Mouse (Mus musculus): ENCODE measurements around the gene Bbs12. TPM values are rescaled to one million over a fixed set of nuclear protein-coding genes. Genes with fewer than 3 reads are reported as not detected.

Gene Bbs12
- 5.8 and 6.1 TPM in 2 replicates for polyA plus RNA-seq (2015; fragmentation: Nextera tagmentation; extraction: Ambion mirVana)

DNA sequence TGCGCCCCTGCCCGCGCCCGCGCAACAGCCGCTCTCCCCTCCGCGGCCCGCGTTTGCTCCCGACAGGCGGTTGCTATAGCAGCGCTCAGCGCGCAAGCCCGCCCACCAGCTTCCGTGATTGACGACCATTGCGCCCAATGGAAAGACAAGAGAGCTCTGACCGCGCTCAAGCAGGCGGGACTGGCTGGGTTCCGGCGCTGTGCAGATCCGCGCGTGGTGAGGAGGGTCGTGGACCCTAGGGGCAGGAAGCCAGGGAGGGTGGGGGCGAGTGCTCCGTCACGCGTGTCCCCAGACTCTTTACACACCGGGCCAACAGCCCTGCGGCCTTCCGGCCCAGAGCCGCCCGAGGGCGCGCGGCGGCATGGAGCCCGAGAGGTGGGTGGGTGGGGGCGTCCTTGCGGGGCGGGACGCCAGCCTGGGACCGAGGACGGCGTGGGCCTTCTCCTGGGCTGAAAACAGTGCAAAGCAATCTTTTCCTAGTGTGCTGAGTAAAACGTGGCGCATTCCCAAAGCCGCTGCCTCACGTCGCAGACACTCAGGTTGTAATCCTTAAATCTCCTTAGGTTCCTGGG lies at the start of gene Bbs12, which contains the start of gene Cetn4:
Gene Bbs12, plus strand, starts transcription at position 185 of the 572 bp plus-strand sequence.
Gene Cetn4, minus strand, starts transcription at position 339 of the 572 bp plus-strand sequence.
- Histone ChIP-seq H3K36me3 (ENCODE audit: control insufficient read depth, insufficient read depth) (no peaks in the 10 kb centered on the region), H3K27ac (ENCODE audit: low read length) (peak within 1 kb of the TSS; percentile 47; the same call in 1 of the 2 replicates), H3K4me2 (ENCODE audit: low read length) (peak within 1 kb of the TSS; percentile 59), H3K4me3 (replicated peaks; ENCODE audit: low read length) (peak within 1 kb of the TSS; percentile 95), H3K27me3 (replicated peaks; ENCODE audit: control insufficient read depth, insufficient read depth, low read length) (no peaks in the 10 kb centered on the region), H3K4me1 (replicated peaks; ENCODE audit: control insufficient read depth, insufficient read depth, low read length) (peaks cover 9% of the 10 kb centered on the region), H3K9ac (replicated peaks; ENCODE audit: low read depth, low read length) (peak within 1 kb of the TSS; percentile 88), H3K9me3 (ENCODE audit: control insufficient read depth, low read length) (no peaks in the 10 kb centered on the region)
- ATAC-seq = peak; percentile 100
- under 1% methylated on average over 54 of the region's 54 CpGs for WGBS

DNA sequence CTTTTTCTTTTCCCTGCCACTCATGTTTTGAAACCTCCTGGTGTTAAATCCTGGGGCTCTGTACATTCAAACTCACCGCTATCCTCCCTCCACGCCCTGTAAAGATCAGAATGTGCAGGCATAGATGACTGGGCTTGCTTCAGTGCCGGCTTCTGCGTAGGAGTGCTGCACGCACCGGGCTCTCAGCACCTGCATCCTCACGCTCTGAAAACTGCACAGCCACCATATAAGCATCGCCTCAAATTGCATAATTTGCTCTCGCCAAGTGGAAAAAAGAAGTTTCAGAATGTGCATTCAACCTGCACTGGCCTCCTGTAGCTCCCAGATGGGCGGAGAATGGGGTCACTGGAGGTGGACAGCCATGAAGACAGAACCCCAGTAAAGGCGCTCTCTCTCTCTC lies 44.0 kb upstream of the Bbs12 start:
- 82% methylated on average over 11 of the region's 11 CpGs for WGBS

DNA sequence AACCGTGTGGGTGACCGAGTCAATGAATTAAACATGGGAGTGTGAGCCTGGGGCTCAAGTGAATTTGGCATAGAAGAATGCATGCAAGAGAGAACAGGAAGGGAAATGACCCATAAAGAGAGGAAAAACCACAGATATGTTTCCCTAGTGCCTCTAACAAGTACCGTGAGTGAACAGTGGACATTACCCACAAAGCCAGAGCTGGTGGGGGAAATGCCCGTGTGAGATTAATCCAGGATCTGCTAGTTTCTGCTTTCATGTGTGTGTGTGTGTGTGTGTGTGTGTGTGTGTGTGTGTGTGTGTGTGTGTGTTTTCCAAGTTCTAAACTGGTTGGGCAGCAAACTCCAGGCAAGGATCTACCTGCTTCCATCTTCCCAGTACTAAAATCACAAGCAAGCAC lies 42.4 kb upstream of the Bbs12 start:
- H3K36me3 ChIP-seq (ENCODE audit: control insufficient read depth, insufficient read depth) = no peaks in the 10 kb centered on the region
- H3K27ac ChIP-seq (ENCODE audit: low read length) = no peak overlapping the region
- WGBS = 90% methylated on average over 4 of the region's 4 CpGs
- ATAC-seq = no peak
- no peaks in the 10 kb centered on the region for H3K9me3 ChIP-seq (ENCODE audit: control insufficient read depth, low read length)
- no peak overlapping the region for H3K9ac ChIP-seq (replicated peaks; ENCODE audit: low read depth, low read length)
- H3K4me2 ChIP-seq (ENCODE audit: low read length) = no peak overlapping the region
- no peak overlapping the region for H3K4me3 ChIP-seq (replicated peaks; ENCODE audit: low read length)
- no peaks in the 10 kb centered on the region for H3K4me1 ChIP-seq (replicated peaks; ENCODE audit: control insufficient read depth, insufficient read depth, low read length)
- no peaks in the 10 kb centered on the region for H3K27me3 ChIP-seq (replicated peaks; ENCODE audit: control insufficient read depth, insufficient read depth, low read length)

More for the DNA sequence above, 44.0 kb upstream of the Bbs12 start:
- Histone ChIP-seq H3K27ac (ENCODE audit: low read length) (no peak overlapping the region), H3K4me3 (replicated peaks; ENCODE audit: low read length) (no peak overlapping the region), H3K9ac (replicated peaks; ENCODE audit: low read depth, low read length) (no peak overlapping the region), H3K4me2 (ENCODE audit: low read length) (no peak overlapping the region), H3K4me1 (replicated peaks; ENCODE audit: control insufficient read depth, insufficient read depth, low read length) (no peaks in the 10 kb centered on the region), H3K36me3 (ENCODE audit: control insufficient read depth, insufficient read depth) (no peaks in the 10 kb centered on the region), H3K9me3 (ENCODE audit: control insufficient read depth, low read length) (no peaks in the 10 kb centered on the region), H3K27me3 (replicated peaks; ENCODE audit: control insufficient read depth, insufficient read depth, low read length) (no peaks in the 10 kb centered on the region)
- no peak for ATAC-seq

DNA sequence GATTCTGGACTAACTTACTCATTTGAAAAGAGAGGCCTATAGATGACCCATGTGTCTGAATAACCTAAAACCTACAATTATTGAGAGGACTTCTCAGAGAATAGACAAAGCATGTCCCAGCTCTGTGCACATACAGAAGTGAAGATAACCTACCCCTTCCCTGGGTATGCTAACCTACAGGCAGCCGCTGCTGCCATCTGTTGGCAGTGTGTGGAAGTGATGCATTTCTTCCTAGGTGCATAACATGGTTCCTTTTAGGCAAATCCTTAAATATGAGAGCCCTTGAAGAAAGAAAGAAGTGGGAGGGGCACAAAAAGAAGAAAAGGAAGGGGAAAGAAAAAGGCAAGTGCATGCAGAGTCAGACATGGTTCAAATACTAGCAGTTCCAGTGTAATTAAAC lies 41.1 kb upstream of the Bbs12 start:
- Histone ChIP-seq H3K9ac (replicated peaks; ENCODE audit: low read depth, low read length) (no peak overlapping the region), H3K27ac (ENCODE audit: low read length) (no peak overlapping the region), H3K9me3 (ENCODE audit: control insufficient read depth, low read length) (no peaks in the 10 kb centered on the region), H3K4me1 (replicated peaks; ENCODE audit: control insufficient read depth, insufficient read depth, low read length) (no peaks in the 10 kb centered on the region), H3K27me3 (replicated peaks; ENCODE audit: control insufficient read depth, insufficient read depth, low read length) (no peaks in the 10 kb centered on the region), H3K36me3 (ENCODE audit: control insufficient read depth, insufficient read depth) (no peaks in the 10 kb centered on the region), H3K4me2 (ENCODE audit: low read length) (no peak overlapping the region), H3K4me3 (replicated peaks; ENCODE audit: low read length) (no peak overlapping the region)
- ATAC-seq = peak; percentile 55; the same call in 1 of the 2 replicates
- 5% methylated on average over 1 of the region's 1 CpGs for WGBS

DNA sequence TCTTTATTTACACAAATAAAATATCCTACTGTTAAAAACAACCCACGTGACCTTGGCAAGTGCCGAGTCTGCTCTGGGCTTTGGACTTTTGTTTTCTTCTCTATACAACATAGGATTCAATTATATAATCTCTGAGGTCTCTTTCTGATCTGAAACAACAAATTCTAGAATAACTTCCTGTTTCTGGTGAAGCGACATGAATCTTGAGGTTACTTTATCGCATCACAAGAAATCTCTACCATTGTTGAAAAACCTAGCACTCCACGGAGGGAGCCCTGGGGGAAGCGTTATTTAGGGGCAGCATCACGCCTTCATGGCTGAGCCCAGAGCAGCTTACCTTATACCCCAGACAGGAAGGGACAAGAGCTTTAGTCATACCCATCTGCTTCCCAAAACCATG lies 39.3 kb upstream of the Bbs12 start:
- Histone ChIP-seq H3K9ac (replicated peaks; ENCODE audit: low read depth, low read length) (no peak overlapping the region), H3K4me1 (replicated peaks; ENCODE audit: control insufficient read depth, insufficient read depth, low read length) (no peaks in the 10 kb centered on the region), H3K4me3 (replicated peaks; ENCODE audit: low read length) (no peak overlapping the region), H3K4me2 (ENCODE audit: low read length) (no peak overlapping the region), H3K36me3 (ENCODE audit: control insufficient read depth, insufficient read depth) (no peaks in the 10 kb centered on the region), H3K9me3 (ENCODE audit: control insufficient read depth, low read length) (no peaks in the 10 kb centered on the region), H3K27me3 (replicated peaks; ENCODE audit: control insufficient read depth, insufficient read depth, low read length) (no peaks in the 10 kb centered on the region), H3K27ac (ENCODE audit: low read length) (no peak overlapping the region)
- WGBS = 89% methylated on average over 7 of the region's 7 CpGs
- ATAC-seq = no peak

DNA sequence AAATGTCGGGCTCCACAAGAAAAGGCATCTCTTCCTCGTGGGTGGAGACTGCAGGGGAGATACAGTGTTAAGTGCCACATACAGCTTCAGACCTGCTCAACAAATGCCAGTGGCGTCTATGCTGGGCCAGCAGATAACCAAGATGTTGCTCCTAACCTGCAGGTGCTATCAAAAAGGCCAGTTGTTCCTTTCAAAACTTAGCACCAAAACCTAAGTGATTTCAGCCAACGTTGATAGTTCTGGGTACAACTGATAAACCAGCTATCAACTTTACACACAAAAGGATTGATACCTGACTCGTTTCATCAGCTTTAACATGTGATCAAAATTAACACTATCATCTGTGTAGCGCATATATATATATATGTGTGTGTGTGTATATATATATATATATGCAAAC lies 37.7 kb upstream of the Bbs12 start:
- Histone ChIP-seq H3K9ac (replicated peaks; ENCODE audit: low read depth, low read length) (no peak overlapping the region), H3K4me1 (replicated peaks; ENCODE audit: control insufficient read depth, insufficient read depth, low read length) (no peaks in the 10 kb centered on the region), H3K4me2 (ENCODE audit: low read length) (no peak overlapping the region), H3K27ac (ENCODE audit: low read length) (no peak overlapping the region), H3K9me3 (ENCODE audit: control insufficient read depth, low read length) (no peaks in the 10 kb centered on the region), H3K36me3 (ENCODE audit: control insufficient read depth, insufficient read depth) (no peaks in the 10 kb centered on the region), H3K27me3 (replicated peaks; ENCODE audit: control insufficient read depth, insufficient read depth, low read length) (no peaks in the 10 kb centered on the region), H3K4me3 (replicated peaks; ENCODE audit: low read length) (no peak overlapping the region)
- ATAC-seq = no peak
- WGBS = 76% methylated on average over 6 of the region's 6 CpGs

DNA sequence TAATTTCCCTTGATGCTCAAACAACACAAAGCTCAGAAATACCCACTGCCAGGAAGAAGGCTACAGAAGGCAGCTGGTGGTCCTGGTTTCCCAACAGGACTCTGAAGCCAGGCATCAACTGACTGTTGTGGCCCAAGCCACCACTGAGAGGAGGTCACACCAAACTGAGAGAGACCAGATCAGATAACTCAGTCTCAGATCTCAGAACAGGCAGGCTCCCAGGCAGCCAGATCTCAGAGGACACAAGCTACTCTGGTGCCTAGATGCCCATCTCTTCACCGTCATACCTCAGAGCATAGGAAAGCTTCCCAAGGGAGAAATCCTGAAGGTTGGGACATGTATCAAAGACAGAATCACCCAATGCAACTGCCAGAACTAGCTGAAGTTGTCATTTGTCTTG lies 32.1 kb upstream of the Bbs12 start:
- Histone ChIP-seq H3K9ac (replicated peaks; ENCODE audit: low read depth, low read length) (no peak overlapping the region), H3K4me2 (ENCODE audit: low read length) (no peak overlapping the region), H3K36me3 (ENCODE audit: control insufficient read depth, insufficient read depth) (no peaks in the 10 kb centered on the region), H3K4me1 (replicated peaks; ENCODE audit: control insufficient read depth, insufficient read depth, low read length) (no peaks in the 10 kb centered on the region), H3K4me3 (replicated peaks; ENCODE audit: low read length) (no peak overlapping the region), H3K27me3 (replicated peaks; ENCODE audit: control insufficient read depth, insufficient read depth, low read length) (no peaks in the 10 kb centered on the region), H3K27ac (ENCODE audit: low read length) (no peak overlapping the region), H3K9me3 (ENCODE audit: control insufficient read depth, low read length) (no peaks in the 10 kb centered on the region)
- WGBS = 85% methylated on average over 1 of the region's 1 CpGs
- no peak for ATAC-seq

DNA sequence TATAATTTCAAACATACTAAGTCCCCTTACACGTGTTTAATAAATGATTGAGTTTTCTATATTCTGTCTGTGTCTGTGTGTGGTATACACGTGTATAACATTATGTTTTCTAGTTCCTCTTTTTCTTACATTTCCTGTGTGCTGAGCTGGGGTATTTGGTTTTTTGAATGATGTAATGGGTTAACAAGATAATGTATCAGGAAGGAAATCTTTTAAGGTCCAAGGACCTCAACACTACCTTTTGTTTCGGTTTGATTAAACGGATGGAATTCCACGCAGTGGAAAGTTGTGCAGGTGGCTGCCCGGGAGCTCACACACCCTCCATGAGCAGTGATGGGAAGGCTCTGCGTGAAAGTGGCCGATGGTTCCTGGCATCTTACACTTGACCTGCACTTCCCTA lies 31.5 kb upstream of the Bbs12 start:
- no peaks in the 10 kb centered on the region for H3K9me3 ChIP-seq (ENCODE audit: control insufficient read depth, low read length)
- no peak overlapping the region for H3K9ac ChIP-seq (replicated peaks; ENCODE audit: low read depth, low read length)
- H3K4me1 ChIP-seq (replicated peaks; ENCODE audit: control insufficient read depth, insufficient read depth, low read length) = no peaks in the 10 kb centered on the region
- 74% methylated on average over 8 of the region's 8 CpGs for WGBS
- H3K27ac ChIP-seq (ENCODE audit: low read length) = no peak overlapping the region
- no peaks in the 10 kb centered on the region for H3K27me3 ChIP-seq (replicated peaks; ENCODE audit: control insufficient read depth, insufficient read depth, low read length)
- no peak overlapping the region for H3K4me3 ChIP-seq (replicated peaks; ENCODE audit: low read length)
- no peak overlapping the region for H3K4me2 ChIP-seq (ENCODE audit: low read length)
- no peaks in the 10 kb centered on the region for H3K36me3 ChIP-seq (ENCODE audit: control insufficient read depth, insufficient read depth)
- ATAC-seq = no peak

DNA sequence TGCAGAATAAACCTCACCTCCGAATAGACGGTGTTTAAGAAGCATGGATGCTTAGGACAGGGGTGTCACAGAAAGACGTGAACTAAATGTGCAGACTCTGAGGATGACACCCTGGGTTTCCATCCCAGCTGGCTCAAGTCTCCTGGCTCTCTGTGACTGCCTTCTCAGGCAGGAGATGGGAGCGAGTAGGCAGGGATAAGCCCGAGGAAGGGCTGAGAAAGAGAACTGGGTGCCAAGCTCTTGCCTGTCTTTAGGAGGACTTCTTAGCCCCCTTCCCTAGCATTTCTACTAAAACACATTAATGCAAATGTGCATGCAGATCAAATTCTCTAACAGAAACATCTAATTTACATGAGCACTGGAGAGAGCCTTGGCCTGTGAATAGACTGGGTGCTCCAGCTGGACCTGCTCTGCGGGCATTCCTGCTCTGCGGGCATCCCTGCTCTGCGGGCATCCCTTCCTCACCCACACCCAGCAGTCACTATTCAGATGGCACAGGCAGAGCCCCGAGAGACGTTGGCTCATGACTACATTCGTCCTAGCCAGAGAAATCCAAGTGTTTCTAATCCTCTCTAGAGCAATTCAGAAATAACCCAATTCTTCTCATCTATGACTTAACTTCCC lies 29.9 kb upstream of the Bbs12 start:
- ATAC-seq = peak; percentile 75
- Histone ChIP-seq H3K27ac (ENCODE audit: low read length) (no peak overlapping the region), H3K36me3 (ENCODE audit: control insufficient read depth, insufficient read depth) (no peaks in the 10 kb centered on the region)

More for the DNA sequence above, 29.9 kb upstream of the Bbs12 start:
- H3K4me2 ChIP-seq (ENCODE audit: low read length) = no peak overlapping the region
- no peaks in the 10 kb centered on the region for H3K27me3 ChIP-seq (replicated peaks; ENCODE audit: control insufficient read depth, insufficient read depth, low read length)
- 61% methylated on average over 11 of the region's 11 CpGs for WGBS
- no peak overlapping the region for H3K4me3 ChIP-seq (replicated peaks; ENCODE audit: low read length)
- no peak overlapping the region for H3K9ac ChIP-seq (replicated peaks; ENCODE audit: low read depth, low read length)
- no peaks in the 10 kb centered on the region for H3K9me3 ChIP-seq (ENCODE audit: control insufficient read depth, low read length)
- H3K4me1 ChIP-seq (replicated peaks; ENCODE audit: control insufficient read depth, insufficient read depth, low read length) = no peaks in the 10 kb centered on the region
